Mouse (Mus musculus) bone marrow macrophage, adult 2 months (primary cell): Measurements from ENCODE around the gene Btg2.

Source experiments
- CTCF ChIP-seq: IDR thresholded peaks from 2 replicates; pipeline ENCODE4 v1.5.1; 2012; ENCODE audit warnings: low read depth, mild to moderate bottlenecking, low read length, moderate library complexity
- POLR2A ChIP-seq: IDR thresholded peaks from 2 replicates; pipeline ENCODE4 v1.6.1; 2012; ENCODE audit warnings: mild to moderate bottlenecking, low read depth, low read length, borderline replicate concordance

GRCm38 (mm10) chr1:134115424-134115823, 36.5 kb upstream of the Btg2 start:
- TF ChIP-seq CTCF (no peak), POLR2A (no peak)
